Mouse (Mus musculus) cortical plate, adult 2 months (tissue): ENCODE results near the gene Ints1.

Source experiments
- CTCF ChIP-seq: fragments of 200-500 bp; IDR thresholded peaks from 2 replicates; pipeline ENCODE4 v1.5.1; 2011; ENCODE audit warnings: mild to moderate bottlenecking, control low read depth, low read length; ENCODE audit not compliant: insufficient read depth; ENCODE audit errors: extremely low read depth
- POLR2A ChIP-seq: fragments of 200-500 bp; IDR thresholded peaks from 2 replicates; pipeline ENCODE4 v1.6.1; 2011; ENCODE audit warnings: mild to moderate bottlenecking, low read length, control low read depth; ENCODE audit not compliant: insufficient read depth; ENCODE audit errors: extremely low read depth

DNA sequence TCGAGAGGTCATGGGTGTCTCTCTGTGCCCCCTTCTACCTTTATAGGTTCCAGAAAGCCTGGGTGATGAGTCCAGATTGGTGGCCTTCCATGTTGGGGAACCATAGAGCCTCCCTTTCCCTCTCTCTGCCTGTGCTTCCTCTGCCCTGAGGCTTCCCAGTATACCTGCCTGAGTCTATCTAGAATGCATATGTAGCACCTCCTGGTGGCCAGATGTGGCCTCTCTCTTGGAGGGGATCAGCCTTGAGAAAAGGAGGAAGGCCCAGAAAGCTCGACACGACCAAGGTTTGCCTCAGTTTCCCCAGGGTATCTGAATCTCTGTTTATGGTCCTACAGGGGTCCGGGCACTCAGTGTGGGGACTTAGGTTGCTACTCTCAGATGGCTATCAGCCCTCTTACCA is 43.3 kb upstream of the Ints1 start:
- TF ChIP-seq CTCF (peak; percentile 54), POLR2A (no peak)
